Mouse (Mus musculus) layer of hippocampus, adult 9-11 months (tissue): Measurements from ENCODE around the gene Msrb3.
A peak's percentile ranks its signal among the peaks of the same experiment; 100 is the strongest.

ENCODE experiments used
- DNase-seq: peaks from one replicate; pipeline ENCODE4 v3.0.0; 2022

The Msrb3 gene

DNA sequence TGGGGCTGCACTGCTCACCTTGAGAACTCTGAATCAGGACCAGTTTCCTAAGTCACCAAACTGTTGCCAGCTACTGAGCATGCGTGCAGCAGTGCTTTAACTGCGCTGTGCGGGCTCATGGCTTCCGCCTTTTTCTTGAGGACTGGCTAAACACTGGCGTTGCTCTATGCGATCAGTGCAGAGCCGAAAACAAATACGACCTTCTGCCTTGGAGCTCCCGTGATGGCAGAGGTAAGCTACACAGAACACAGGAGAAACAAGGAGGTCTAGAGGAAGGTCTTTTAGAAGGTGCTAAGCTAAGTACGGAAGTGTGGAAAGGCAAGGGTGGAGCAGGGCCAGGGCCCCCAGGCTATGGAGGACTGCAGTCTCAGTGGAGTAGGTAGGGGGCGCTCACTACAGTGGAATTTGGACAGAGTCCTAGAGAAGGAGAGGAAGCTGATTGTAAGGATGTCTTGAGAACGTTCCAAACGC is 41.3 kb downstream of the Msrb3 start:
- DNase-seq = no peak

DNA sequence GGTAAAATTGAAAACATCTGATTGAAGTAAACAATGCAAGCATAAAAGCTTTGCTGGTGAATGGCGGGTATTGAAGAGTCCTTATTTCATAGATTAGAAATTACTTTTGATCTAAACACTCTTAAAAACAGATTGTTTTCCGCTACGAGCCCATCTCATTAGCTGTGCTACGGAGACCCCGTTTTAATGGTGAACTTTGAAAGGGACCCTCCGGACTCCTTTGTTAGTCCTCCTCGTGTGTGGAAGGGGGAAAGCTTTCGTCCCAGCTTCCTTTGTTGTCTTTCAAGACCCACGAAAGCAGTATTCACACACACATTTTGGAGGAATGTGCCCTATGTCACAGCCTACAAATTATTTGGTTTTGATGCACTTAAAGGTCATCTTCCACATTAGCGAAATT is 44.6 kb downstream of the Msrb3 start:
- DNase-seq = no peak

- no peak for DNase-seq
These were observed 45.1 kb downstream of the Msrb3 start for GRCm38 (mm10) chr10:120853816-120854215.

GRCm38 (mm10) chr10:120851196-120851781 is 47.6 kb downstream of the Msrb3 start:
- no peak for DNase-seq

DNA sequence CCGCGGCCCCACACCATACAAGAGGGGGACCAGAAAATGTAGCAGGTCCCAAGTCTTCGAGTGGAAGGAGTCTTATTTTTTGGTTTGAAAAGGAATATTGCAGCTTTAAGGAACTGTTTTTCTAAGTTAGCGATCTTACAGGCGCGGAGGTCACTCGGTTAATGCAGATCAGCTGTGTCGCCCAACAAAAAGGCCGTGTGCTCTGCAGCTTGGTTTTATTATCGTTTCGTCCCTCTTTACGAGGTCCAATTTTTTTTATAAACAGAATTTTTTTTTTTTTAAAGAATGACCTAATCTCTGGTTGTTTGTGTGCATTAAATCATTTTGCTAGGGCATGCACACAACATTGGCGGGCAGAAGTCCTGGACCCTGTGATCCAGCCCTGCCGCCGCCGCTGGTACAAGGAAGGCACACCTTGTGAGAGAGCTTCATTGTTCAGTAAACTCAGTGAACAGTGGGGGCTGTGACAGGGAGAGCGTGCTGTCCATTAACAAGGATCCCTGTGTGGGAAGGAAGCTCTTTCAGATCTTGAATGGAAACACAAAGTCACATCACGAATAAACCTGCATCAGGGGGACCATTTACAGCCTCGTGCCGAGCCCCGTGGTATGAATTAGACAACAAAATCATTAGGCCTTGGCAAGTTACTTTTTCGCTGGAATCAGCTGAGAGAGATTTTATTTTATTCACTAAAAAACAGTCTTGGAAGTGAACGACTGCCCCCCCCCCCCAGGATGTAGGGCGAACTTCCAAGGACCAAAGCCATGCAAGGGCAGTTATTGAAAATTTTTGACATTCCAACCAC is 48.3 kb downstream of the Msrb3 start:
- DNase-seq = no peak

- no peak for DNase-seq
These were observed 50.2 kb downstream of the Msrb3 start for GRCm38 (mm10) chr10:120848677-120849076.

- DNase-seq = no peak
These were observed 51.1 kb downstream of the Msrb3 start for GRCm38 (mm10) chr10:120847785-120848184.

GRCm38 (mm10) chr10:120839966-120840365 is 58.9 kb downstream of the Msrb3 start:
- no peak for DNase-seq

- DNase-seq = no peak
These were observed 64.4 kb downstream of the Msrb3 start for GRCm38 (mm10) chr10:120834531-120834930.

- DNase-seq = peak; percentile 21
These were observed 65.1 kb downstream of the Msrb3 start for GRCm38 (mm10) chr10:120833836-120834235.

DNA sequence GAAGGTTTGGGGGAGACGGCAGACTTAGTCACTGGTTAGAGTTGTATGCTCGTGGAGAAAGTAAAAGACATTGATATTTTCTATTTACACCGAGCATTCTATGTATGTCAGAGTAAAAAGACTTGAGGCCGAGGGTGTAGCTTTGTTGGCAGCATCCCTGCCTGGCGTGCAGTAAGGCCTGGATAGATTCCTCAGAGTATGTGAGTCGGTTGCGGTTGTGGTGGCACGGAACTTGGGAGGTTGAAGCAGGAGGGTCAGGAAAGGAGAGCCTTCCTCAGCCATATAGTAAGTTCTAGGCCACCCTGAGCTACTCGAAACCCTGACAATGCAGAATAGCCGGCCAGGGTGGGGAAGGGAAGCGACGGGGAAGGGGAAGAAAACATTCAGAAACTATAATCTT is 71.1 kb downstream of the Msrb3 start:
- no peak for DNase-seq

DNA sequence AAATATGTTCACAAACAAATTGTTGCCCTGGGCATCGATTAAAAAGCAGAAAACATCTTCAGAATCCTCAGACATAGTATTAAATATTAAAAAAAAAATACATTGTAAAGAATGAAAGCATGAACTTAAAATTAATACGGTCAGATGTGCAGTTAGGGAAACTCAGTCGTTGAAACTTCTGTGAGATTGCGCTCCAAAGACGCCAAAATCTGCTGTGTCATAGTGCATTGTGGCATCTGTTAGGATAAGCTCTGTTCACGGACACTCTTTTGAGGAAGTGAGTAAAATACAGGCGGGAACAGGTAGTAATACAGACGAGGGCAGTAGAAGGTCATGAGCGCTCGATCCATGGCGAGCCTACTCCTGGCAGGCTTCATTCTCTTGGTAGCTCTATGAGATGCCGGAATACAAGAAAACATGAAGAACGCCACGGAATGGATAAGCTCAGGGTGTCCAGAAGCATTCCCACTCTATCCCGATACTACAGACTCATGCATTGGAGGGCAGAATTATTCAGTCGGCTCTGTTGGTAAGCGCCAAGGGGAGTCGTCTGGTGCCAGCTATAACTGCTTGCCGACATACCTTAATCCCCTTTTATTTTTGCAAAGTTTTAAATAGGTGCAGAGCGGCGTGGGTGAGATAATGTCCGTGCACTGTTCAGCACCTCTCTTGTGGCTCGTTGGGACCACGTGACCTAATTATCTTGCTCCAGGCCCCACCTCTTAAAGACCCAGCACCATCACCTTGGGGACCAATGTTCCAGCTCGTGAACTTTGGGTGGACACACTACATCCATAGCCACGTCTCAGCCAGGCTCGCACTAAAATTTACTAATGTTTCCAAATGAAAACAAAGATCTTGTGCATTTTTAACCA is 71.9 kb downstream of the Msrb3 start:
- DNase-seq = no peak

- no peak for DNase-seq
These were observed 72.5 kb downstream of the Msrb3 start for GRCm38 (mm10) chr10:120826381-120826780.

GRCm38 (mm10) chr10:120825594-120825993 is 73.3 kb downstream of the Msrb3 start:
- no peak for DNase-seq

GRCm38 (mm10) chr10:120821491-120822358 is 77.2 kb downstream of the Msrb3 start:
- no peak for DNase-seq

DNA sequence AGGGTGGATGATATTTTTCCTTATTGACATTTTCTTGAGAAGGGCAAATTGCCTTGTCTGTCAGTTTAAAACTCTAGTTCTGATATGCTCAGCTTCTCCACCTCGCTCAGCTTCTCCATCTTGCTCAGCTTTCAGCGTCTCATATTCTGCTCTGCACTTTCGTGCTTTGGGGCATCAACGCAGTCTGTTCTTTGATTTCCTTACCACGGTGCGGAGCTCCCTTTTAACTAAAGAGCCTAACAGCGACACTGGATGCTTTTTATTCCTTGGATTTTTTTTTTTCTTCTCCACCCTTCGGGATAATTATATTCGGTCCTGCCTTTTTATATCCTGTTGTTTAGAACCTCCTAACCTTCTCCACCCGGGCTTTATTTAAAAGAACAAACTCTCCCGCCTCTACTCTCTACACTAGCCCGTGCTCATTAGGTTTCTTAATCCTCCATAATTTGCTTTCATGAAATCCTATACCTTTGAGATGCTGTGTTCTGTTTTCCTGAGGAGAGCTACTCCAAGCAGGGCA is 78.1 kb downstream of the Msrb3 start:
- DNase-seq = no peak

- no peak for DNase-seq
These were observed 83.6 kb downstream of the Msrb3 start for GRCm38 (mm10) chr10:120815290-120815689.

DNA sequence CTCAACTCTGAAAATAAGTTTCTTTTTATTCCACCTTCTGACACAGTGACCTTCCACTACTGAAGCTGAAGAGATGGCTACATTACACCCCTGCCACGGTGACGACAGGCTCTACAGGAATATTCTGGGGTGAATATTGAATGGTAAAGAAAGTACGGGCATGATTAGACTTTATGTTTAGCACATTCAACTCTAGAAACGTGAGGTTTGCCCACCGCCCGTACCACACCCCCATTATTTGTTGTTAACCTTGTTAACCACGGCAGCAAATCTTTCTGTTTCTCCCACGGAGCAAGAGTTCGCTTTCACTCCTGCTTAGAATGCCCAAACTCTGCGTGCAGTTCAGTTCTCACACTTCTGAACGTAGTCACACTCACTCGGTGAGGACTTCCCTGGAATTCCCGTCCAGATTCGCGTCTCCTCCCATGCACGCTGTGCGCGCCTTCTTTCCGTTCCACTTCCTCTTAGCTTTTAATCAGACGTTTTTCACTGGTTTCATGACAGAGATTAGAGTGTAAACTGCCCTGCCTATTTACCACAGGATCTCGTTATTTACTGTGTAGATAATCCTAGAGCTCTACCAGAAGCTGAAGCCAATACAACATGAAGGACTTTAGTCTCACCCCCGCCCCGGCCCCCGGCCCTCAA is 87.0 kb downstream of the Msrb3 start:
- DNase-seq = no peak

GRCm38 (mm10) chr10:120810832-120811571 is 87.9 kb downstream of the Msrb3 start:
- no peak for DNase-seq

DNA sequence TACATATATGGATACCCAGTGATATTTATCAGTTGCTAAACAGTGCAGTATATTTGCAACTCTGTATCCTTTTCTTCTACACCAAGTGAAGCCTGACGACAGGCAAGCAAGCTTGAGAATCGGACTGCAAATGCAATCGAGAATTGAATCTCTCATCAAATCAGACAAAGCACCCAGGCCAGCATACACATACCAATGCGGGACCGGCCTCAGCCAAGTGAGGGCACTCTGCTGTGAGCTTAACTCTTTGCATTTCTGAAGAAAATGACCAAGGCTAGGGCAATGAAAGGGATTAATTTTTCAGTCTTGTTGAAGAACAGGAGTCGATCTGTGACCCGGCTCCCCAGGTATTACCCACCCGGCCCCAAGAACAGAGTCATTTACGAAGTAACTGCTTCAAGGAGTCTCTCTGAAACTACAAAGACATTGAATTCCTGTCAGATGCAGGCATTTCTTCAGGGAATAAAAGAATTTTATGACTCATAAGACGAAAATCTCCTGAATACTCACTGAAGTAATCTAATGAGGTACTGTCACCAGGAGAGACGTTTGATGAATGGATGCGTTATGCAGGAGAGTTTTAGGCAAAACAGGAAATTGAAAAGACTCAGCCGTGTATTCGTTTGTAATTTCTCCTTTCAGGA is 88.7 kb downstream of the Msrb3 start:
- no peak for DNase-seq
